Mouse (Mus musculus): Measurements from ENCODE around the gene Mpp4. TPM values are rescaled to one million over a fixed set of nuclear protein-coding genes. Genes with fewer than 3 reads are reported as not detected.

Gene Mpp4
- polyA plus RNA-seq, 2 experiments from 2014 or later = 0.19 TPM; not detected in 1

Other genes with a start within 250 kb of the Mpp4 start
- gene Trak2, start 190.0 kb downstream of the Mpp4 start, polyA plus RNA-seq (2017; shearing (Covaris generic)) = 10 to 100 TPM; 18.4 to 21.0 TPM
- gene Stradb, start 189.9 kb downstream of the Mpp4 start, polyA plus RNA-seq (2017; shearing (Covaris generic)) = 10 to 100 TPM in 1 of 2 experiments, 1 to 10 TPM in 1; 8.3 to 11.7 TPM
- gene C2cd6, start 68.5 kb downstream of the Mpp4 start, polyA plus RNA-seq (2017; shearing (Covaris generic)) = under 1 TPM in 1 of 2 experiments, not detected in 1; 0.20 TPM
- gene Tmem237, start 43.0 kb downstream of the Mpp4 start, polyA plus RNA-seq (2017; shearing (Covaris generic)) = 10 to 100 TPM; 17.1 to 21.3 TPM
- 1 to 10 TPM; 4.6 to 5.4 TPM for gene Als2, start 73.8 kb upstream of the Mpp4 start, polyA plus RNA-seq (2017; shearing (Covaris generic))
- not detected for gene Cdk15, start 93.5 kb upstream of the Mpp4 start, polyA plus RNA-seq (2017; shearing (Covaris generic))

Data from activated CD4-positive, CD25-positive, alpha-beta regulatory T cell, adult 4 months (primary cell).